Mouse (Mus musculus) CH12.LX (cell line): ENCODE results near the gene Fnbp1. TPM values are rescaled to one million over a fixed set of nuclear protein-coding genes. Genes with fewer than 3 reads are reported as not detected.

Source experiments
- DNase-seq: peaks from one replicate; pipeline ENCODE4 v3.0.0-alpha.2; 2013; ENCODE audit errors: extremely low read depth
- H3K27ac ChIP-seq: 2 replicates; pipeline ENCODE4 v1.5.1; 2012; ENCODE audit warnings: low read depth, mild to moderate bottlenecking, control low read depth, moderate library complexity; ENCODE audit not compliant: insufficient read depth
- H3K27me3 ChIP-seq: replicated peaks from 2 replicates; pipeline ENCODE3; 2012; ENCODE audit warnings: inconsistent platforms
- H3K36me3 ChIP-seq, 2 experiments: replicated peaks in 1 of 2; 2 replicates each; pipeline versions ENCODE3 to v1.6.1; 2012; ENCODE audit warnings: inconsistent platforms in 1 of 2, low read length in 1 of 2, mild to moderate bottlenecking in 1 of 2, mixed read lengths in 1 of 2, moderate library complexity in 1 of 2; ENCODE audit not compliant: control insufficient read depth in 1 of 2, insufficient read depth in 1 of 2
- H3K4me1 ChIP-seq, 2 experiments: 2 replicates each; pipeline ENCODE4 v1.6.1; 2012; ENCODE audit warnings: inconsistent platforms in 1 of 2, moderate library complexity in 1 of 2; ENCODE audit not compliant: insufficient read depth in 2 of 2, control insufficient read depth in 1 of 2
- H3K4me2 ChIP-seq: 2 replicates; pipeline ENCODE4 v1.6.1; 2012; ENCODE audit warnings: low read depth, mild to moderate bottlenecking, control low read depth; ENCODE audit not compliant: poor library complexity, insufficient read depth, severe bottlenecking
- H3K4me3 ChIP-seq, 3 experiments: fragments of 150-350 bp in 1 of 3; sonication (generic) in 1 of 3; replicated peaks in 1 of 3; 2 replicates each; pipeline versions ENCODE3 to v1.5.1; 2011 to 2012; ENCODE audit warnings: low read depth in 2 of 3, low read length in 2 of 3, mild to moderate bottlenecking in 2 of 3, moderate library complexity in 2 of 3, control low read depth in 1 of 3, improper control_type of control experiment in 1 of 3, inconsistent platforms in 1 of 3, mixed read lengths in 1 of 3; ENCODE audit not compliant: poor library complexity in 1 of 3
- H3K79me2 ChIP-seq: replicated peaks from 2 replicates; pipeline ENCODE4 v1.6.1; 2012; ENCODE audit warnings: mild to moderate bottlenecking, moderate library complexity; ENCODE audit not compliant: control insufficient read depth, poor library complexity, insufficient read depth, severe bottlenecking; ENCODE audit errors: extremely low read depth
- H3K9ac ChIP-seq: 2 replicates; pipeline ENCODE4 v1.6.1; 2012; ENCODE audit warnings: low read depth, mild to moderate bottlenecking, control low read depth, moderate library complexity; ENCODE audit not compliant: insufficient read depth
- H3K9me3 ChIP-seq: replicated peaks from 2 replicates; pipeline ENCODE3; 2012; ENCODE audit warnings: low read length, inconsistent platforms, mixed read lengths
- BHLHE40 ChIP-seq: IDR thresholded peaks from 2 replicates; pipeline ENCODE4 v1.6.1; 2011; ENCODE audit warnings: mild to moderate bottlenecking, low read depth, low read length, improper control_type of control experiment
- CHD1 ChIP-seq: IDR thresholded peaks from 2 replicates; pipeline ENCODE4 v1.6.1; 2012; ENCODE audit warnings: low read depth, low read length, improper control_type of control experiment, inconsistent platforms
- CHD2 ChIP-seq: IDR thresholded peaks from 2 replicates; pipeline ENCODE4 v1.6.1; 2011; ENCODE audit warnings: low read length, improper control_type of control experiment
- ETS1 ChIP-seq: conservative IDR thresholded peaks from 2 replicates; pipeline ENCODE4 v1.6.1; 2012; ENCODE audit warnings: low read depth, mild to moderate bottlenecking, inconsistent platforms, low read length, improper control_type of control experiment, moderate library complexity
- JUN ChIP-seq: IDR thresholded peaks from 2 replicates; pipeline ENCODE4 v1.6.1; 2011; ENCODE audit warnings: low read depth, mild to moderate bottlenecking, low read length, improper control_type of control experiment, moderate library complexity; ENCODE audit not compliant: insufficient read depth
- MAX ChIP-seq: IDR thresholded peaks from 2 replicates; pipeline ENCODE4 v1.6.1; 2011; ENCODE audit warnings: low read length, improper control_type of control experiment
- NELFE ChIP-seq: IDR thresholded peaks from 2 replicates; pipeline ENCODE4 v1.6.1; 2011; ENCODE audit warnings: low read depth, low read length, improper control_type of control experiment
- NRF1 ChIP-seq: IDR thresholded peaks from 2 replicates; pipeline ENCODE4 v1.6.1; 2014; ENCODE audit warnings: low read depth, mild to moderate bottlenecking, inconsistent platforms, low read length, improper control_type of control experiment, moderate library complexity
- PAX5 ChIP-seq: IDR thresholded peaks from 2 replicates; pipeline ENCODE4 v1.6.1; 2012; ENCODE audit warnings: low read length, inconsistent platforms, mixed read lengths
- SMC3 ChIP-seq: IDR thresholded peaks from 2 replicates; pipeline ENCODE4 v1.6.1; 2011; ENCODE audit warnings: low read depth, low read length, improper control_type of control experiment
- USF1 ChIP-seq: IDR thresholded peaks from 2 replicates; pipeline ENCODE4 v1.6.1; 2014; ENCODE audit warnings: low read depth, mild to moderate bottlenecking, inconsistent platforms, low read length, improper control_type of control experiment
- USF2 ChIP-seq: conservative IDR thresholded peaks from 2 replicates; pipeline ENCODE4 v1.6.1; 2011; ENCODE audit warnings: low read depth, low read length, improper control_type of control experiment
- dilution Hi-C: fragments of 300-500 bp; cut with MboI; formaldehyde crosslinking; loops from 2 replicates; pipeline ENCODE4 v1.14.3; 2020; ENCODE audit warnings: low sequenced_read_pairs; ENCODE audit not compliant: extremely low pct_unique_long_range_greater_than_20kb, extremely low pct_ligation_motif_present
- in situ Hi-C: fragments of 300-500 bp; cut with MboI; formaldehyde crosslinking; loops from 3 replicates; pipeline ENCODE4 v1.14.3; 2019; ENCODE audit warnings: low sequenced_read_pairs, low pct_ligation_motif_present, low pct_unique_long_range_greater_than_20kb, mixed read lengths
- polyA plus RNA-seq: library from polyadenylated mRNA; unstranded; fragments of >175 nt; gene quantifications from 2 replicates; pipeline ENCODE4 v1.2.1, GENCODE M21; 2012; ENCODE audit warnings: low read depth; ENCODE audit not compliant: insufficient read length
- total RNA-seq, 2 experiments: library from RNA; depleted of rRNA; stranded (reverse); fragments of 300-350 nt in 1 of 2; fragments of >200 nt in 1 of 2; gene quantifications; 2 replicates each; pipeline ENCODE4 v1.2.3; 2012 to 2014

The Fnbp1 gene
- total and polyA plus RNA-seq, 3 experiments: 29.6 to 133 (median 50.5) TPM

- Histone ChIP-seq H3K9ac (no peak overlapping the region), H3K27me3 (no peaks in the 10 kb centered on the region), H3K79me2 (no peaks in the 10 kb centered on the region), H3K4me2 (no peak overlapping the region), H3K4me1 (peaks cover 5 to 17% of the 10 kb centered on the region in 2 experiments), H3K36me3 (peaks cover 54 to 87% of the 10 kb centered on the region in 2 experiments), H3K27ac (no peak overlapping the region), H3K9me3 (no peaks in the 10 kb centered on the region), H3K4me3 (no peak overlapping the region)
- TF ChIP-seq NELFE: no peak
- in situ Hi-C loops: loop anchor here (25.0 kb wide), 1 partner anchor 269 kb away; no protein-coding TSS in a partner anchor
- dilution Hi-C loops: no loop called here
- DNase-seq: no peak
Observed at GRCm38 (mm10) chr2:31018519-31018918, 123.3 kb downstream of the Fnbp1 start.

GRCm38 (mm10) chr2:31017625-31018317, 124.0 kb downstream of the Fnbp1 start:
- H3K4me3 ChIP-seq: no peak overlapping the region
- no peak overlapping the region for H3K4me2 ChIP-seq
- dilution Hi-C loops (no loop called here), in situ Hi-C loops (loop anchor here (25.0 kb wide), 1 partner anchor 270 kb away; no protein-coding TSS in a partner anchor)
- no peak overlapping the region for H3K27ac ChIP-seq
- no peaks in the 10 kb centered on the region for H3K79me2 ChIP-seq
- peaks cover 12 to 25% of the 10 kb centered on the region in 2 experiments for H3K4me1 ChIP-seq
- H3K36me3 ChIP-seq: peaks cover 54 to 86% of the 10 kb centered on the region in 2 experiments
- H3K9me3 ChIP-seq: no peaks in the 10 kb centered on the region
- no peaks in the 10 kb centered on the region for H3K27me3 ChIP-seq
- DNase-seq: no peak
- no peak overlapping the region for H3K9ac ChIP-seq
- TF ChIP-seq PAX5 (no peak), NRF1 (no peak), CHD1 (no peak), USF1 (no peak), SMC3 (no peak), CHD2 (no peak), JUN (no peak)

- peak; percentile 36 for TF ChIP-seq ETS1
- TF ChIP-seq BHLHE40: peak; percentile 28
- TF ChIP-seq MAX: no peak
- TF ChIP-seq USF2: no peak
- Histone ChIP-seq H3K9ac (no peak overlapping the region), H3K36me3 (peaks cover 58 to 86% of the 10 kb centered on the region in 2 experiments), H3K9me3 (no peaks in the 10 kb centered on the region), H3K4me2 (no peak overlapping the region), H3K4me3 (no peak overlapping the region), H3K27me3 (no peaks in the 10 kb centered on the region), H3K27ac (peak overlapping the region; percentile 35), H3K79me2 (no peaks in the 10 kb centered on the region), H3K4me1 (peaks cover 12 to 32% of the 10 kb centered on the region in 2 experiments)
- peak; percentile 79 for DNase-seq
- in situ Hi-C loops: loop anchor here (25.0 kb wide), 1 partner anchor 274 kb away; no protein-coding TSS in a partner anchor
- dilution Hi-C loops: no loop called here
Observed at GRCm38 (mm10) chr2:31013371-31014120, 128.3 kb downstream of the Fnbp1 start.
